Comparison of ENCODE assay signal across 17 mouse cellular contexts in genomic region chr4:86665596-86665995, GRCm38 (mm10). TPM values are rescaled to one million over a fixed set of nuclear protein-coding genes. Genes with fewer than 3 reads are reported as not detected.
A peak's percentile ranks its signal among the peaks of the same experiment; 100 is the strongest.
DNase-seq lines count a peak whose midpoint lies in the region; ATAC-seq and TF ChIP-seq lines count a peak whose summit lies in the region.
"Had no signal": no experiment of that assay in that cellular context is flagged by ENCODE, and none has a peak within 500 bp of the region (broad histone marks: within the 10 kb centered on the region; RNA-seq: fewer than 3 reads in every experiment).

No protein-coding gene starts in this region.

- 18% methylated on average over 3 of the region's 3 CpGs for WGBS in liver, adult 2 months
- WGBS in liver, embryonic 14.5 days (ENCODE audit: insufficient replicate concordance), result 58% methylated on average over 3 of the region's 3 CpGs

- DNase-seq in liver, adult 2 months (ENCODE audit: extremely low read depth, low read depth, low spot score), result peak; percentile 82
- no peak for DNase-seq in liver
- no peak for DNase-seq in G1E (ENCODE audit: low spot score)
- DNase-seq in adipocyte (ENCODE audit: low spot score), result peak; percentile 61
- no peak for DNase-seq in liver, embryonic 14.5 days (ENCODE audit: low read depth in 3 of 3, low spot score in 3 of 3)
- DNase-seq in layer of hippocampus, postnatal 10 days (ENCODE audit: low spot score in 2 of 2), result no peak
- no peak for DNase-seq in cerebellum, adult 8-10 months
- no peak for DNase-seq in spleen, adult 18-20 months
- DNase-seq: cerebellum, adult 9-11 months; heart, postnatal 10 days; thymus, adult 18-20 months had no signal

- H3K4me1 ChIP-seq in liver, adult 2 months (ENCODE audit: control insufficient read depth, insufficient read depth, low read length), result peaks cover 22% of the 10 kb centered on the region
- peaks cover 63% of the 10 kb centered on the region for H3K4me1 ChIP-seq in G1E (ENCODE audit: insufficient read depth, low read depth, low read length)
- peaks cover 41 to 45% of the 10 kb centered on the region in 2 experiments for H3K4me1 ChIP-seq in liver, embryonic 14.5 days (replicated peaks; ENCODE audit: control insufficient read depth in 2 of 2, insufficient read depth in 2 of 2, low read length in 1 of 2)

- no peaks in the 10 kb centered on the region for H3K9me3 ChIP-seq in G1E (replicated peaks)
- H3K9me3 ChIP-seq in liver, embryonic 14.5 days (ENCODE audit: control insufficient read depth, low read length), result no peaks in the 10 kb centered on the region
- H3K9me3 ChIP-seq: forebrain, embryonic 12.5 days; heart, embryonic 10.5 days; hindbrain, embryonic 12.5 days; midbrain, embryonic 12.5 days had no signal

- H3K36me3 ChIP-seq in liver, adult 2 months (ENCODE audit: control insufficient read depth, insufficient read depth, low read length), result peaks cover 58% of the 10 kb centered on the region
- H3K36me3 ChIP-seq in G1E (replicated peaks), result peaks cover 53% of the 10 kb centered on the region
- H3K36me3 ChIP-seq in liver, embryonic 14.5 days (replicated peaks; ENCODE audit: control insufficient read depth, insufficient read depth, low read depth), result peaks cover 63% of the 10 kb centered on the region

- H3K79me2 ChIP-seq in liver, adult 2 months (ENCODE audit: control insufficient read depth, insufficient read depth, low read length), result peaks cover 12% of the 10 kb centered on the region; the same call in 1 of the 2 replicates

- no peaks in the 10 kb centered on the region for H3K27me3 ChIP-seq in liver, adult 2 months (ENCODE audit: control insufficient read depth, insufficient read depth, low read length)
- H3K27me3 ChIP-seq in G1E (ENCODE audit: insufficient read depth, low read length), result no peaks in the 10 kb centered on the region
- no peaks in the 10 kb centered on the region for H3K27me3 ChIP-seq in liver, embryonic 14.5 days (ENCODE audit: control insufficient read depth, insufficient read depth, low read length)
- H3K27me3 ChIP-seq: forebrain, embryonic 12.5 days; hindbrain, embryonic 12.5 days; midbrain, embryonic 12.5 days had no signal

- peak overlapping the region; percentile 55 for H3K4me2 ChIP-seq in liver, embryonic 14.5 days (ENCODE audit: low read depth)
- H3K4me2 ChIP-seq: forebrain, embryonic 12.5 days; hindbrain, embryonic 12.5 days; midbrain, embryonic 12.5 days had no signal

- ATAC-seq in G1E (ENCODE audit: extremely low read depth, insufficient number of reproducible peaks, low FRiP score, poor library complexity, severe bottlenecking), result no peak
- no peak for ATAC-seq in liver, embryonic 14.5 days (ENCODE audit: insufficient read depth)
- ATAC-seq: inflammation-experienced regulatory T-cells, adult 6 months had no signal

- no peak for TF ChIP-seq POLR2A in liver, adult 2 months (IDR thresholded peaks at IDR 0.05; ENCODE audit: extremely low read depth, insufficient read depth, low read length)

- H3K4me3 ChIP-seq in liver, adult 2 months (ENCODE audit: insufficient read depth, low read depth, low read length), result no peak overlapping the region
- peak overlapping the region; percentile 35; the same call in 1 of the 2 replicates for H3K4me3 ChIP-seq in G1E (ENCODE audit: low read depth, low read length)
- H3K4me3 ChIP-seq in liver, embryonic 14.5 days (ENCODE audit: insufficient read depth in 1 of 2, low read depth in 2 of 2, low read length in 2 of 2), result peak overlapping the region in 1 of 2 experiments; percentile 6; a peak in 1 of 4 replicates
- H3K4me3 ChIP-seq: forebrain, embryonic 12.5 days; heart, embryonic 10.5 days; hindbrain, embryonic 12.5 days; midbrain, embryonic 12.5 days had no signal

- H3K9ac ChIP-seq in liver, adult 2 months (ENCODE audit: low read depth, low read length), result peak overlapping the region; percentile 7
- no peak overlapping the region for H3K9ac ChIP-seq in liver, embryonic 14.5 days (replicated peaks)
- H3K9ac ChIP-seq: forebrain, embryonic 12.5 days; hindbrain, embryonic 12.5 days; midbrain, embryonic 12.5 days had no signal

- TF ChIP-seq CTCF in liver, adult 2 months (IDR thresholded peaks at IDR 0.05; ENCODE audit: low read depth, low read length), result no peak
- no peak for TF ChIP-seq CTCF in G1E (IDR thresholded peaks at IDR 0.05; ENCODE audit: low read depth, low read length)
- no peak for TF ChIP-seq CTCF in liver, embryonic 14.5 days (IDR thresholded peaks at IDR 0.05; ENCODE audit: low read depth)

- no peak for TF ChIP-seq EP300 in liver, embryonic 14.5 days (IDR thresholded peaks at IDR 0.05; ENCODE audit: low read depth)

- peak overlapping the region; percentile 0; the same call in 1 of the 2 replicates for H3K27ac ChIP-seq in liver, adult 2 months (replicated peaks; ENCODE audit: insufficient read depth, low read depth, low read length)
- H3K27ac ChIP-seq in liver, embryonic 14.5 days, result peak overlapping the region; percentile 23
- H3K27ac ChIP-seq: forebrain, embryonic 12.5 days; heart, embryonic 10.5 days; hindbrain, embryonic 12.5 days; kidney, postnatal 0 days; midbrain, embryonic 12.5 days had no signal

RNA-seq across cellular contexts. Expression of gene Plin2, which starts 4.3 kb away (rescaled TPM):
- 294 and 339 TPM in 2 replicates for total RNA-seq in liver, adult 2 months (2014; rRNA removed)
- 449 and 502 TPM in 2 replicates for polyA plus RNA-seq in liver, adult 2 months (2012; rRNA removed)
- 176 and 184 TPM in 2 replicates for total RNA-seq in G1E (2014; fragmentation: Nextera tagmentation)
- total RNA-seq in G1E (2017), result 447 and 476 TPM in 2 replicates
- polyA plus RNA-seq in G1E (2012), result 15.7 and 21.9 TPM in 2 replicates
- polyA plus RNA-seq in liver, embryonic 14.5 days (2012; rRNA removed), result 89.7 and 108 TPM in 2 replicates
- 159 and 166 TPM in 2 replicates for polyA plus RNA-seq in liver, embryonic 14.5 days (2014; fragmentation: Nextera tagmentation; extraction: Ambion mirVana)
- 10 to 100 TPM; 17.3 to 18.0 TPM for total RNA-seq in layer of hippocampus, postnatal 10 days (2021)

RNA-seq across cellular contexts. Expression of gene Haus6, which starts 53.7 kb away (rescaled TPM):
- 2.3 and 2.7 TPM in 2 replicates for total RNA-seq in liver, adult 2 months (2014; rRNA removed)
- 1.1 and 2.1 TPM in 2 replicates for polyA plus RNA-seq in liver, adult 2 months (2012; rRNA removed)
- 46.7 and 52.7 TPM in 2 replicates for total RNA-seq in G1E (2014; fragmentation: Nextera tagmentation)
- 36.6 and 42.9 TPM in 2 replicates for total RNA-seq in G1E (2017)
- 35.2 and 37.2 TPM in 2 replicates for polyA plus RNA-seq in G1E (2012)
- 3.8 and 5.7 TPM in 2 replicates for polyA plus RNA-seq in liver, embryonic 14.5 days (2012; rRNA removed)
- 12.7 and 14.2 TPM in 2 replicates for polyA plus RNA-seq in liver, embryonic 14.5 days (2014; fragmentation: Nextera tagmentation; extraction: Ambion mirVana)
- total RNA-seq in layer of hippocampus, postnatal 10 days (2021), result 1 to 10 TPM; 7.3 to 8.5 TPM

Comparison
In these comparisons a context has a peak if more than half of its experiments do, and no peak if none do; other contexts are left out.
1. DNase-seq: peak in liver, adult 2 months (single experiment) and adipocyte (single experiment); none in liver (single experiment), G1E (single experiment), liver, embryonic 14.5 days (0 of 3), layer of hippocampus, postnatal 10 days (0 of 2), cerebellum, adult 8-10 months (single experiment) and spleen, adult 18-20 months (0 of 2).
2. RNA of gene Plin2, which starts 4.3 kb away (total RNA-seq): 176 to 476 TPM in G1E and 294 to 339 TPM in liver, adult 2 months; 17.3 to 18.0 TPM in layer of hippocampus, postnatal 10 days; every median in the first group is over 4 times any median in the second.